Mouse (Mus musculus) neutrophil, adult 83 days (primary cell): ENCODE data around the gene Zfp330. TPM values are rescaled to one million over a fixed set of nuclear protein-coding genes. Genes with fewer than 3 reads are reported as not detected.

Source experiments
- total RNA-seq, 2 experiments: library from RNA; stranded (reverse); gene quantifications; one replicate each; pipeline ENCODE4 v1.2.4; 2023

Zfp330 gene
- total RNA-seq = 10 to 100 TPM; 29.5 to 32.9 TPM

DNA sequence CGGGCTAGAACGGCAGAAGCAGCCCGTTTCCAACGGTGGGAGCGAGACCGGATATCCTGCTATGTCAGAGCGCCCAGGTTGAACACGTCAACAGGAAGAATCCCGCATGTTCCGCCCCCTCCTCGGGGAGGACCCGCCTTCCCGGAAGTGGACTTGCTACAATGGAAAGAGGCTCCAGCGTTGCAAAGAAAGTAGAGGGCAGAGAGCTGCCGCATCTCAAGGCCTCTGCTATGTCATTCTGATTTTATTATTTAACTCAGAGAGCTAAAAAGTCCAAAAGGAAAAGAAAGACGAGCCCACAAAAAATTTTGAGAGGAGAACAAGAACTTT is at the start of gene Zfp330:
Gene Zfp330 (minus strand): TSS at position 68 of the 330 bp plus-strand sequence.

Other genes starting within 250 kb of the Zfp330 start
- gene Rnf150, start 89.2 kb upstream of the Zfp330 start, total RNA-seq = 1 to 10 TPM in 1 of 2 experiments, under 1 TPM in 1; 0.85 to 2.1 TPM